Mouse (Mus musculus) intestine, postnatal 0 days (tissue): ENCODE data around the gene Scamp3. TPM values are rescaled to one million over a fixed set of nuclear protein-coding genes. Genes with fewer than 3 reads are reported as not detected.
"Not testable (repeated sequence)": the region's sequence is repeated elsewhere in the genome, so short reads cannot be mapped to it uniquely, and the experiment has no call there.

ENCODE experiments used
- ATAC-seq: fragments of 200-750 bp; cut with Nextera tagmentation; 2 replicates; pipeline ENCODE4 v1.8.0; 2017; ENCODE audit warnings: mild to moderate bottlenecking, moderate TSS enrichment, moderate library complexity
- H3K27ac ChIP-seq: fragments of 300-500 bp; sonication (generic); 2 replicates; pipeline ENCODE4 v1.5.1; 2014; ENCODE audit warnings: mild to moderate bottlenecking, low read depth, low read length, moderate library complexity
- H3K27me3 ChIP-seq: fragments of 300-500 bp; sonication (generic); replicated peaks from 2 replicates; pipeline ENCODE4 v1.6.1; 2014; ENCODE audit warnings: low read length, mixed read lengths; ENCODE audit not compliant: control insufficient read depth, insufficient read depth
- H3K36me3 ChIP-seq: fragments of 300-500 bp; sonication (generic); 2 replicates; pipeline ENCODE4 v1.6.1; 2014; ENCODE audit warnings: mild to moderate bottlenecking, moderate library complexity; ENCODE audit not compliant: control insufficient read depth, insufficient read depth
- H3K4me1 ChIP-seq: fragments of 300-500 bp; sonication (generic); replicated peaks from 2 replicates; pipeline ENCODE4 v1.6.1; 2014; ENCODE audit warnings: antibody characterized with exemption, low read length, mixed read lengths; ENCODE audit not compliant: control insufficient read depth, insufficient read depth
- H3K4me2 ChIP-seq: fragments of 300-500 bp; sonication (generic); replicated peaks from 2 replicates; pipeline ENCODE4 v1.6.1; 2014; ENCODE audit warnings: low read depth, mild to moderate bottlenecking, moderate library complexity
- H3K4me3 ChIP-seq: fragments of 300-500 bp; sonication (generic); 2 replicates; pipeline ENCODE4 v1.5.1; 2014; ENCODE audit warnings: low read depth, low read length
- H3K9ac ChIP-seq: fragments of 300-500 bp; sonication (generic); 2 replicates; pipeline ENCODE4 v1.6.1; 2014; ENCODE audit warnings: mild to moderate bottlenecking, low read depth, low read length
- H3K9me3 ChIP-seq: fragments of 300-500 bp; sonication (generic); 2 replicates; pipeline ENCODE4 v1.6.1; 2016; ENCODE audit warnings: mixed run types; ENCODE audit not compliant: control insufficient read depth
- CTCF ChIP-seq: sonication (generic); IDR thresholded peaks from 2 replicates; pipeline ENCODE4 v1.5.1; 2016; ENCODE audit warnings: low read depth, mild to moderate bottlenecking, control low read depth, antibody characterized with exemption, moderate library complexity
- WGBS: fragments of 180-500 bp; shearing (Covaris S2); extraction: QIAGEN DNeasy Blood & Tissue Kit; methylation state at CpG from one replicate; pipeline ENCODE4 v1.1.7; 2014; 5-methylcytosine and 5-hydroxymethylcytosine counted together
- polyA plus RNA-seq: library from polyadenylated mRNA; unstranded; fragments of >200 nt; fragmentation: Nextera tagmentation; extraction: Ambion mirVana; gene quantifications from 2 replicates; pipeline ENCODE4 v1.2.1, GENCODE M21; 2015

Scamp3 gene
- polyA plus RNA-seq, 1 experiment from 2014 or later: 80.5 TPM

GRCm38 (mm10) chr3:89148567-89148966 is 28.7 kb upstream of the Scamp3 start:
- Histone ChIP-seq H3K4me1 (no peaks in the 10 kb centered on the region), H3K4me3 (no peak overlapping the region), H3K36me3 (peaks cover 22% of the 10 kb centered on the region), H3K27ac (no peak overlapping the region), H3K27me3 (no peaks in the 10 kb centered on the region), H3K4me2 (no peak overlapping the region), H3K9ac (no peak overlapping the region), H3K9me3 (no peaks in the 10 kb centered on the region)
- 70% methylated on average over 14 of the region's 14 CpGs for WGBS
- ATAC-seq: no peak
- TF ChIP-seq CTCF: no peak

- Histone ChIP-seq H3K9me3 (no peaks in the 10 kb centered on the region), H3K27me3 (no peaks in the 10 kb centered on the region), H3K36me3 (no peaks in the 10 kb centered on the region), H3K4me2 (no peak overlapping the region), H3K4me1 (no peaks in the 10 kb centered on the region), H3K27ac (no peak overlapping the region), H3K4me3 (no peak overlapping the region), H3K9ac (no peak overlapping the region)
- no peak for TF ChIP-seq CTCF
- no peak for ATAC-seq
- WGBS: 49% methylated on average over 17 of the region's 17 CpGs
Measured at GRCm38 (mm10) chr3:89152084-89152835, 25.0 kb upstream of the Scamp3 start.

GRCm38 (mm10) chr3:89156951-89157350 is 20.3 kb upstream of the Scamp3 start:
- H3K4me3 ChIP-seq: no peak overlapping the region
- no peak for TF ChIP-seq CTCF
- ATAC-seq: no peak
- H3K27ac ChIP-seq: no peak overlapping the region
- H3K9me3 ChIP-seq: no peaks in the 10 kb centered on the region
- H3K27me3 ChIP-seq: no peaks in the 10 kb centered on the region; the same call in 1 of the 2 replicates
- H3K4me1 ChIP-seq: no peaks in the 10 kb centered on the region
- 86% methylated on average over 8 of the region's 8 CpGs for WGBS
- H3K4me2 ChIP-seq: no peak overlapping the region
- H3K9ac ChIP-seq: no peak overlapping the region
- no peaks in the 10 kb centered on the region for H3K36me3 ChIP-seq

- H3K4me2 ChIP-seq: 0 out of 2 replicates have a peak overlapping the region, but pooled peaks have one; percentile 99
Measured at GRCm38 (mm10) chr3:89158651-89159050, 18.6 kb upstream of the Scamp3 start.

GRCm38 (mm10) chr3:89159211-89159610 is 18.1 kb upstream of the Scamp3 start:
- H3K4me3 ChIP-seq: peak overlapping the region; percentile 54
- TF ChIP-seq CTCF: no peak
- H3K4me1 ChIP-seq: no peaks in the 10 kb centered on the region
- H3K4me2 ChIP-seq: peak overlapping the region; percentile 99
- ATAC-seq: no peak
- no peak overlapping the region for H3K9ac ChIP-seq
- H3K27ac ChIP-seq: no peak overlapping the region
- no peaks in the 10 kb centered on the region for H3K36me3 ChIP-seq
- H3K9me3 ChIP-seq: no peaks in the 10 kb centered on the region
- no peaks in the 10 kb centered on the region; the same call in 1 of the 2 replicates for H3K27me3 ChIP-seq
- 2% methylated on average over 13 of the region's 13 CpGs for WGBS

More at GRCm38 (mm10) chr3:89158651-89159050, 18.6 kb upstream of the Scamp3 start:
- Histone ChIP-seq H3K36me3 (no peaks in the 10 kb centered on the region), H3K9me3 (no peaks in the 10 kb centered on the region), H3K27ac (no peak overlapping the region), H3K4me1 (no peaks in the 10 kb centered on the region), H3K9ac (no peak overlapping the region), H3K4me3 (no peak overlapping the region), H3K27me3 (no peaks in the 10 kb centered on the region; the same call in 1 of the 2 replicates)
- no peak for ATAC-seq
- no peak for TF ChIP-seq CTCF
- whole genome bisulfite sequencing: 24% methylated on average over 7 of the region's 7 CpGs

GRCm38 (mm10) chr3:89159616-89160344 is 17.5 kb upstream of the Scamp3 start, which contains the start of gene Hcn3:
Hcn3 (minus strand) TSS chr3:89160196.
- no peak within 1 kb of the TSS for H3K27ac ChIP-seq
- peak within 1 kb of the TSS; percentile 54 for H3K4me3 ChIP-seq
- H3K27me3 ChIP-seq: no peaks in the 10 kb centered on the region; the same call in 1 of the 2 replicates
- peak; percentile 86 for TF ChIP-seq CTCF
- peak; percentile 38; the same call in 1 of the 2 replicates for ATAC-seq
- peak within 1 kb of the TSS; percentile 99 for H3K4me2 ChIP-seq
- H3K4me1 ChIP-seq: no peaks in the 10 kb centered on the region
- H3K9ac ChIP-seq: 0 out of 2 replicates have a peak within 1 kb of the TSS, but pooled peaks have one; percentile 22
- H3K36me3 ChIP-seq: no peaks in the 10 kb centered on the region
- no peaks in the 10 kb centered on the region for H3K9me3 ChIP-seq
- under 1% methylated on average over 55 of the region's 66 CpGs for WGBS

GRCm38 (mm10) chr3:89161207-89161606 is 16.1 kb upstream of the Scamp3 start:
- H3K4me2 ChIP-seq, H3K27me3 ChIP-seq: not testable (repeated sequence)

More at GRCm38 (mm10) chr3:89161207-89161606, 16.1 kb upstream of the Scamp3 start:
- not testable (repeated sequence) for H3K4me3 ChIP-seq, ATAC-seq, H3K27ac ChIP-seq, H3K9me3 ChIP-seq, H3K9ac ChIP-seq, H3K36me3 ChIP-seq, H3K4me1 ChIP-seq
